Mouse (Mus musculus) hindbrain, embryonic 16.5 days (tissue): ENCODE data around the gene Psma5. TPM values are rescaled to one million over a fixed set of nuclear protein-coding genes. Genes with fewer than 3 reads are reported as not detected.

ENCODE experiments used
- ATAC-seq: fragments of 200-750 bp; cut with Nextera tagmentation; 2 replicates; pipeline ENCODE4 v1.8.0; 2017; ENCODE audit warnings: moderate TSS enrichment, moderate library complexity
- H3K27ac ChIP-seq: fragments of 300-500 bp; sonication (generic); 2 replicates; pipeline ENCODE4 v1.5.1; 2014; ENCODE audit warnings: low read depth, mild to moderate bottlenecking, control low read depth, low read length, moderate library complexity
- H3K27me3 ChIP-seq: fragments of 300-500 bp; sonication (generic); replicated peaks from 2 replicates; pipeline ENCODE4 v1.6.1; 2014; ENCODE audit warnings: low read length; ENCODE audit not compliant: control insufficient read depth, insufficient read depth
- H3K36me3 ChIP-seq: fragments of 300-500 bp; sonication (generic); 2 replicates; pipeline ENCODE4 v1.6.1; 2014; ENCODE audit warnings: mild to moderate bottlenecking, low read length, moderate library complexity, mixed read lengths; ENCODE audit not compliant: control insufficient read depth, insufficient read depth
- H3K4me1 ChIP-seq: fragments of 300-500 bp; sonication (generic); 2 replicates; pipeline ENCODE4 v1.6.1; 2014; ENCODE audit warnings: low read depth, low read length; ENCODE audit not compliant: control insufficient read depth, insufficient read depth
- H3K4me2 ChIP-seq: fragments of 300-500 bp; sonication (generic); 2 replicates; pipeline ENCODE4 v1.6.1; 2014; ENCODE audit warnings: mild to moderate bottlenecking, low read length, control low read depth, moderate library complexity
- H3K4me3 ChIP-seq: fragments of 300-500 bp; sonication (generic); 2 replicates; pipeline ENCODE4 v1.5.1; 2014; ENCODE audit warnings: mild to moderate bottlenecking, low read length, control low read depth, moderate library complexity
- H3K9ac ChIP-seq: fragments of 300-500 bp; sonication (generic); 2 replicates; pipeline ENCODE4 v1.6.1; 2014; ENCODE audit warnings: low read depth, mild to moderate bottlenecking, control low read depth, low read length, moderate library complexity
- H3K9me3 ChIP-seq: fragments of 300-500 bp; sonication (generic); 2 replicates; pipeline ENCODE4 v1.6.1; 2014; ENCODE audit warnings: mild to moderate bottlenecking, low read length, moderate library complexity; ENCODE audit not compliant: control insufficient read depth
- WGBS: fragments of 180-500 bp; shearing (Covaris S2); extraction: QIAGEN DNeasy Blood & Tissue Kit; methylation state at CpG from one replicate; pipeline ENCODE4 v1.1.7; 2014; 5-methylcytosine and 5-hydroxymethylcytosine counted together
- polyA plus RNA-seq: library from polyadenylated mRNA; unstranded; fragments of >200 nt; fragmentation: Nextera tagmentation; extraction: Ambion mirVana; gene quantifications from 2 replicates; pipeline ENCODE4 v1.2.1, GENCODE M21; 2015

Gene Psma5
- 235 and 246 TPM in 2 replicates for polyA plus RNA-seq

DNA sequence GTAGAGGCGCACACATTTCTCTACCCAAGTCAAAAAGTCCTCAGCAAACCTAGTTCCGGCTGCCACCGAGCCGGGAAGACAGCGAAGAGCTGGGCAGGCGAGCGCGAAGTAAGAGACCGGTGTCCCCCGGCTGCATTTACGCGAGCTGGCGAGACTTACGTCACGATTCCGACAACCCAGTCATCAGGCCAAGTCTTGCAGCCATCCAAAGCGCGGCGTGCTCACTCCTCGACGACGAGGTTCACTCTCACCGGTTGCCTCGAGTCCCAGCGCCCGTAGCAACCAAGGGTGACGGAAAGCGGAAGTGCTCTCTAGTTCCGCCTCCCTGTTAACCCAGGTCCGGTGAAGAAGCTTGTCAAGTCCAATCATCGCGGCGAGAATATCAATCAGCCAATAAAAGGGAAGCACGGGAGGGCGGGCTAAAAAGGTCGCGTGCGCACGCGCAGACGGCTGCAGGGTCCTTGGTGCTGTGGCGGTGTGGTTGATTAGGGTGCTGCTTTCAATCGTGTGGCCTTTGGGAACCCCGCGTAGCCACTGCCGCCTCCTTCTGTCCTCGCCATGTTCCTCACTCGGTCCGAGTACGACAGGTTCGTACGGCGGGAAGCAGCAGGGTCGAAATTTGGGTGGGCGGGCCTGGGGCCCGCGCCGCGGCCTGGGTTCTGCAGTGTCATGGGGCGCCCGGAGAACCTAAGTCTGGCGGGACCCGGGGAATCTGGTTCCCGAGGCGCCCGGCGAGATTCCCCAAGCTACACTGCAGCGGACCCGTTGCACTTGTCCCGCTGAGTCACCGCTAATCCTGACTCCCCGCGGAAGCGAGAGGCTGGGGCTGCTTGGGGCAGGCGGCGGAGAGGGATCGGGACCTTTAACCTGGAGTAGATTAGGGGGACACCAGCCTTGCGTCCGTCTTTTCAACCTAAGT, at the start of gene Psma5:
Gene Psma5, plus strand, starts transcription at position 208 of the 919 bp plus-strand sequence.
- peaks cover 3% of the 10 kb centered on the region; the same call in 1 of the 2 replicates for H3K36me3 ChIP-seq
- peak; percentile 100 for ATAC-seq
- H3K9me3 ChIP-seq = no peaks in the 10 kb centered on the region
- H3K9ac ChIP-seq = peak within 1 kb of the TSS; percentile 88
- H3K27ac ChIP-seq = 0 out of 2 replicates have a peak within 1 kb of the TSS, but pooled peaks have one; percentile 39
- H3K4me1 ChIP-seq = peaks cover 21% of the 10 kb centered on the region
- no peaks in the 10 kb centered on the region for H3K27me3 ChIP-seq
- H3K4me2 ChIP-seq = peak within 1 kb of the TSS; percentile 71
- under 1% methylated on average over 77 of the region's 79 CpGs for WGBS
- peak within 1 kb of the TSS; percentile 96 for H3K4me3 ChIP-seq

- Histone ChIP-seq H3K9me3 (no peaks in the 10 kb centered on the region), H3K27ac (no peak overlapping the region), H3K9ac (peak overlapping the region; percentile 81), H3K4me1 (peaks cover 22% of the 10 kb centered on the region), H3K4me2 (peak overlapping the region; percentile 90), H3K27me3 (no peaks in the 10 kb centered on the region), H3K4me3 (peak overlapping the region; percentile 50), H3K36me3 (peaks cover 10% of the 10 kb centered on the region)
- no peak for ATAC-seq
- 52% methylated on average over 3 of the region's 3 CpGs for WGBS
Observed at GRCm38 (mm10) chr3:108209001-108209400, 47.7 kb upstream of the Psma5 start.

DNA sequence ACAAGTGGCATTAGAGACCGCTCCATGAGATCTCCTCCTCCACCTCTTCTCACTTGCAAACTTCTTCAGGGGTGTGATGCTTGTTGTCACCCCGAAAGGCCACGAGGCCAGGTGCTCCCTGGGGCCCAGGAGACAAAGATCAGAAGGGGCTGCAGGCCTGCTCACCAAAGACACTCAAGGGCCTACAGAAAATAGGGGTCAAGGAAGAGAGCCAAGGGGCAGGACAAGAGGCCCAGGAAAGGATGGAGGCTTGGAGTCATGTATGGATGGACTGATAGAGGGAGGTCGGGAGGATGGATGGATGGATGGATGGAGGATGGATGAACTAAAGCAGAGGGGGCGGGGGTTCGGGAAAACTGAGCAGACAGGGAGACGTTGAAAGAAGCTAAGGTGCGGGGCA, 47.2 kb upstream of the Psma5 start:
- Histone ChIP-seq H3K4me1 (peaks cover 22% of the 10 kb centered on the region), H3K9ac (peak overlapping the region; percentile 81), H3K27ac (peak overlapping the region; percentile 97), H3K27me3 (no peaks in the 10 kb centered on the region), H3K36me3 (peaks cover 10% of the 10 kb centered on the region), H3K9me3 (no peaks in the 10 kb centered on the region), H3K4me2 (peak overlapping the region; percentile 90), H3K4me3 (peak overlapping the region; percentile 50)
- ATAC-seq = no peak
- 8% methylated on average over 8 of the region's 8 CpGs for WGBS

DNA sequence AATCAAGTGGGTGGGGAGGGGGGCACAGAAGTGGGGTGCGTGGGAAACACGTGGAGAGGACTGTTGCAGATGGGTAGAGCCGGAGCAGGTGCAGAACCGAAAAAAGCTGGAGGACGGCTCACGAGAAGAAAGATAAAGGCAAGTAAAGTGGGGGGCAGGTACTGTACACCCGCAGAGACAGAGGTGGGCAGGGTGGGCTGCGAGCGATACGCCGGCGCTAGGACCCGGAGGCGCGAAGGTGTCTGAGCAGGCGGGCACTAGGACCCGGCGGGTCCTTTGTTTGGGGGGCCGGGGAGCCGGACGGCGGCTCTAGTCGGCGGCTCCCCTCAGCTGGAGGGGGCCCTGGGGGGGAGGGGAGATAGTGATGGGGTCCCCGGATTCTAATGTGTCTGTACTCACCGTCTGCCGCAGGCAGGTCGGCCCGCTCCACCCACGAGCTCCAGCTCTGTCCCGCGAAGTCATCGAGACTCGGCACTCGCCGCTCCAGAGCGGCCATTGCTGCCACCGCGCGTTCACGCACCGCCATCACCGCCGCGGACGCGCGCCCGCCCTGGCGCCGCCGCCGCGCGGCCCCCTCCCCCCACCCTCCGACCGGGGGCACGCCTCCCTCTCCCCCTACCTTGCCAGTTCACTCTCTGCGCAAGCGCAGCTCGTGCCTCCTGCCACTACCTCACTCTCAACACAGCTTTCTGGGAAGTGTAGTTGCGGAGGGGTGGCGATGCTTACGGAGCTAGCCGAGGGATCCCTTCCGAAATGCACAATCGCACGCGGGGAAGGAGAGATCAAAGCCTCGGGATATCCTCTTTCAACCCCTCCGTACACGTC, 46.6 kb upstream of the Psma5 start:
- ATAC-seq = peak; percentile 95
- WGBS = under 1% methylated on average over 72 of the region's 72 CpGs
- H3K36me3 ChIP-seq = peaks cover 10% of the 10 kb centered on the region
- peaks cover 22% of the 10 kb centered on the region for H3K4me1 ChIP-seq
- H3K4me2 ChIP-seq = peak overlapping the region; percentile 90
- H3K27me3 ChIP-seq = no peaks in the 10 kb centered on the region
- peak overlapping the region; percentile 81 for H3K9ac ChIP-seq
- no peaks in the 10 kb centered on the region for H3K9me3 ChIP-seq
- H3K27ac ChIP-seq = peak overlapping the region; percentile 97
- peak overlapping the region; percentile 50 for H3K4me3 ChIP-seq

DNA sequence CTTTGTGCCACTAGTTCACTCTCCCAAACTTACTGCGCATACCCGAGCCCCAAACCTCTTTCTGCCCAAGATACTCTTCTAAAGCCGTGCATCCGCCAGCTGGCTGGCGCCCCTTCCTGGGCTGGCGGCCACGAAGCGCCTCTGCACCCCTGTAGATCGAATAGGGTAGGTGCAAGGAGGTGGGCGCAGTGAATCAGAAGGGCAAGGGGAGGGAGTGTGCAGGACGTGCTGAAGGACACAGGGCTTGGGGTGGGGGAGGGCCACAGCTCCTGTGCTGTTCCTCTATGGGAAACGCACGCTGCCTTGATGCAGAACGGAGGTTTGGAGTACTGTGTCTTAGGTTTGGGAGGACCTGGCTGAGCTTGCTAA, 46.0 kb upstream of the Psma5 start, which contains the start of gene Atxn7l2:
Gene Atxn7l2, minus strand, starts transcription at position 164 of the 369 bp plus-strand sequence.
- Histone ChIP-seq H3K27me3 (no peaks in the 10 kb centered on the region), H3K9me3 (no peaks in the 10 kb centered on the region), H3K4me3 (peak within 1 kb of the TSS; percentile 50), H3K36me3 (peaks cover 5% of the 10 kb centered on the region), H3K9ac (peak within 1 kb of the TSS; percentile 81), H3K4me2 (peak within 1 kb of the TSS; percentile 90), H3K27ac (peak within 1 kb of the TSS; percentile 97), H3K4me1 (peaks cover 22% of the 10 kb centered on the region)
- peak; percentile 91 for ATAC-seq
- WGBS = under 1% methylated on average over 14 of the region's 14 CpGs

DNA sequence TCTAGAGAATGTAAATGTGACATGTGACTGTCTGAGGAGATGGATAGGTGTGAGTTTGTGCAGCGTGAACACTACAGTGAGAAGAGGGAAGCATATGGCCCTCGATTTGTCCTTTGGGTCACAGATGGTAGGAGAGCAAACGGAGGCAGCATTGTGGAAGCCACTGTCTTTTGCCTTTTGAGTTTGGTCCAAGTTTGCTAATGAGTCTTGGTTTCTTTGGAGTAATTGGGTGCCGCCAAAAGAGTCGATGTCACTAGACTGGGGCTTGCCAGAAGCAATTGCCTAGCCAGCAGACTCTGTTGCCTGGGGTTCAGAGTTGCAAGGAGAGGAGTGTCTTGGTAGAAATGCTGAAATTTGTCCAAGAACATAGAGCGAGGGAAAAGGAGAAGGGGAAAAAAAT, 44.9 kb upstream of the Psma5 start:
- H3K4me1 ChIP-seq = peaks cover 22% of the 10 kb centered on the region
- ATAC-seq = no peak
- peak overlapping the region; percentile 31; the same call in 1 of the 2 replicates for H3K9ac ChIP-seq
- H3K4me2 ChIP-seq = peak overlapping the region; percentile 59
- H3K27me3 ChIP-seq = no peaks in the 10 kb centered on the region; the same call in 1 of the 2 replicates
- 60% methylated on average over 6 of the region's 6 CpGs for WGBS
- peak overlapping the region; percentile 50 for H3K4me3 ChIP-seq
- no peaks in the 10 kb centered on the region for H3K36me3 ChIP-seq
- peak overlapping the region; percentile 97 for H3K27ac ChIP-seq
- no peaks in the 10 kb centered on the region for H3K9me3 ChIP-seq

GRCm38 (mm10) chr3:108212406-108212805, 44.3 kb upstream of the Psma5 start:
- H3K36me3 ChIP-seq = no peaks in the 10 kb centered on the region
- H3K27ac ChIP-seq = peak overlapping the region; percentile 97
- H3K9ac ChIP-seq = no peak overlapping the region
- no peaks in the 10 kb centered on the region; the same call in 1 of the 2 replicates for H3K27me3 ChIP-seq
- no peaks in the 10 kb centered on the region for H3K9me3 ChIP-seq
- no peak for ATAC-seq
- H3K4me2 ChIP-seq = no peak overlapping the region
- peaks cover 22% of the 10 kb centered on the region for H3K4me1 ChIP-seq
- WGBS = 86% methylated on average over 8 of the region's 8 CpGs
- H3K4me3 ChIP-seq = no peak overlapping the region

DNA sequence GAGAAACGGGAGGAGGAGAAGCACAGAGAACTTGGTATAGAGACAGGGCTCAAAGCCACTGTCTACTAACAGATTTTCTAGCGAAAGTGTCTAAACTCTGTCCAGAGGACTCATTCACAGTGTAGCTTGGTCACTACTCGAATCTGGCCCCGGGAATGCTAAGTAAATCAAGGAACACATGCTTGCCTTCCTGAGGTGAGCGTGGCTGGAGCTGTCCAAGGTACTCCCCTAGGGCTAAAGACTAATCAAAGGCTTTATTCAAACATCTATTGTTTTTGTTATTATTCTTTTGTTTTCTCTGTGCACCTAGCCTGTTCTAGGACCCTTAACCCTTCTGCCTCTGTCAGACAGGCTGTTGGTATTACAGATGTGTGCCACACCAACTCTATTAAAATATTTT, 42.0 kb upstream of the Psma5 start:
- Histone ChIP-seq H3K27ac (no peak overlapping the region), H3K4me1 (peaks cover 11% of the 10 kb centered on the region), H3K4me2 (no peak overlapping the region), H3K9me3 (no peaks in the 10 kb centered on the region), H3K4me3 (no peak overlapping the region), H3K9ac (no peak overlapping the region), H3K27me3 (no peaks in the 10 kb centered on the region; the same call in 1 of the 2 replicates), H3K36me3 (no peaks in the 10 kb centered on the region)
- WGBS = 30% methylated on average over 5 of the region's 5 CpGs
- ATAC-seq = no peak
